Mouse (Mus musculus): ENCODE measurements around the gene Ube2ql1. TPM values are rescaled to one million over a fixed set of nuclear protein-coding genes. Genes with fewer than 3 reads are reported as not detected.

Ube2ql1 gene
- total RNA-seq (2021): 1 to 10 TPM in 1 of 2 experiments, under 1 TPM in 1; 0.76 to 3.5 TPM
- long read RNA-seq, experiment 1, transcript Ube2ql1-201 (2 exons, 2,674 nt): major isoform, 5 of 6 reads
- long read RNA-seq, experiment 1, partial matches to known transcripts: 1 of 6 reads
- long read RNA-seq, experiment 1, other reads (novel, unspliced or antisense): 0 of 6 reads
- long read RNA-seq, experiment 2: 0 reads

GRCm38 (mm10) chr13:69739759-69740135 lies at the start of gene Ube2ql1:
TSS of gene Ube2ql1 (minus strand) at chr13:69739889.
- peak; percentile 93 to 94 for DNase-seq

GRCm38 (mm10) chr13:69788704-69789103 lies 49.0 kb upstream of the Ube2ql1 start:
- no peak for DNase-seq

GRCm38 (mm10) chr13:69778221-69778620 lies 38.5 kb upstream of the Ube2ql1 start:
- no peak for DNase-seq

GRCm38 (mm10) chr13:69772358-69772757 lies 32.7 kb upstream of the Ube2ql1 start:
- no peak for DNase-seq

GRCm38 (mm10) chr13:69770538-69771456 lies 31.1 kb upstream of the Ube2ql1 start:
- DNase-seq: no peak

GRCm38 (mm10) chr13:69768152-69768551 lies 28.5 kb upstream of the Ube2ql1 start:
- no peak for DNase-seq

GRCm38 (mm10) chr13:69764646-69765045 lies 25.0 kb upstream of the Ube2ql1 start:
- DNase-seq: no peak

- DNase-seq: peak; percentile 13 to 27
Observed at GRCm38 (mm10) chr13:69761393-69761792, 21.7 kb upstream of the Ube2ql1 start.

GRCm38 (mm10) chr13:69758979-69759378 lies 19.3 kb upstream of the Ube2ql1 start:
- no peak for DNase-seq

- no peak for DNase-seq
Observed at GRCm38 (mm10) chr13:69752875-69753274, 13.2 kb upstream of the Ube2ql1 start.

- DNase-seq: no peak
Observed at GRCm38 (mm10) chr13:69751510-69751909, 11.8 kb upstream of the Ube2ql1 start.

GRCm38 (mm10) chr13:69748756-69749155 lies 9.1 kb upstream of the Ube2ql1 start:
- DNase-seq: no peak

- DNase-seq: peak; percentile 60 to 64
Observed at GRCm38 (mm10) chr13:69740331-69741285, 919 bp upstream of the Ube2ql1 start.

- DNase-seq: peak; percentile 35 to 41
Observed at GRCm38 (mm10) chr13:69739091-69739758, 464 bp downstream of the Ube2ql1 start.

GRCm38 (mm10) chr13:69738461-69738971 lies 1.2 kb downstream of the Ube2ql1 start:
- peak; percentile 20 for DNase-seq

- DNase-seq: no peak
Observed at GRCm38 (mm10) chr13:69737444-69738185, 2.1 kb downstream of the Ube2ql1 start.

GRCm38 (mm10) chr13:69732636-69733035 lies 7.1 kb downstream of the Ube2ql1 start:
- no peak for DNase-seq

- DNase-seq: no peak
Observed at GRCm38 (mm10) chr13:69725376-69725775, 14.3 kb downstream of the Ube2ql1 start.

- peak; percentile 47 to 69 for DNase-seq
Observed at GRCm38 (mm10) chr13:69721141-69721540, 18.5 kb downstream of the Ube2ql1 start.

GRCm38 (mm10) chr13:69717860-69718598 lies 21.7 kb downstream of the Ube2ql1 start:
- DNase-seq: no peak
